Mouse (Mus musculus) splenic B cell, adult 2 months (primary cell): Measurements from ENCODE around the gene Gm20388.

Source experiments
- DNase-seq: peaks from one replicate; pipeline ENCODE4 v3.0.0-alpha.2; 2011; ENCODE audit warnings: low read depth, low spot score
- H3K27me3 ChIP-seq: 2 replicates; pipeline ENCODE4 v1.6.1; 2012; ENCODE audit warnings: mild to moderate bottlenecking, low read length, moderate library complexity, mixed read lengths; ENCODE audit not compliant: control insufficient read depth, poor library complexity, insufficient read depth, severe bottlenecking
- H3K36me3 ChIP-seq: 2 replicates; pipeline ENCODE4 v1.6.1; 2012; ENCODE audit warnings: mild to moderate bottlenecking, low read length, moderate library complexity, mixed read lengths; ENCODE audit not compliant: control insufficient read depth, poor library complexity, insufficient read depth, severe bottlenecking

Gm20388 gene

GRCm38 (mm10) chr8:120824638-120825037, 914.0 kb downstream of the Gm20388 start:
- Histone ChIP-seq H3K36me3 (no peaks in the 10 kb centered on the region), H3K27me3 (no peaks in the 10 kb centered on the region)
- DNase-seq, result no peak

GRCm38 (mm10) chr8:120828279-120828678, 917.6 kb downstream of the Gm20388 start:
- DNase-seq, result peak; percentile 80
- Histone ChIP-seq H3K27me3 (no peaks in the 10 kb centered on the region), H3K36me3 (no peaks in the 10 kb centered on the region)

- H3K36me3 ChIP-seq, result no peaks in the 10 kb centered on the region
- no peak for DNase-seq
- no peaks in the 10 kb centered on the region for H3K27me3 ChIP-seq
Observed at GRCm38 (mm10) chr8:120830661-120831060, 920.0 kb downstream of the Gm20388 start.

GRCm38 (mm10) chr8:120832022-120832421, 921.4 kb downstream of the Gm20388 start:
- DNase-seq, result peak; percentile 48
- H3K27me3 ChIP-seq, result no peaks in the 10 kb centered on the region
- H3K36me3 ChIP-seq, result no peaks in the 10 kb centered on the region

GRCm38 (mm10) chr8:120833196-120833595, 922.6 kb downstream of the Gm20388 start:
- H3K27me3 ChIP-seq, result no peaks in the 10 kb centered on the region
- DNase-seq, result no peak
- H3K36me3 ChIP-seq, result no peaks in the 10 kb centered on the region

GRCm38 (mm10) chr8:120839031-120839430, 928.4 kb downstream of the Gm20388 start:
- Histone ChIP-seq H3K27me3 (no peaks in the 10 kb centered on the region), H3K36me3 (no peaks in the 10 kb centered on the region)
- DNase-seq, result no peak

- DNase-seq, result no peak
- H3K27me3 ChIP-seq, result no peaks in the 10 kb centered on the region; the same call in 1 of the 2 replicates
- no peaks in the 10 kb centered on the region for H3K36me3 ChIP-seq
Observed at GRCm38 (mm10) chr8:120843084-120843483, 932.4 kb downstream of the Gm20388 start.

- DNase-seq, result no peak
- Histone ChIP-seq H3K27me3 (no peaks in the 10 kb centered on the region; the same call in 1 of the 2 replicates), H3K36me3 (no peaks in the 10 kb centered on the region)
Observed at GRCm38 (mm10) chr8:120846018-120846417, 935.4 kb downstream of the Gm20388 start.

GRCm38 (mm10) chr8:120847279-120847678, 936.6 kb downstream of the Gm20388 start:
- Histone ChIP-seq H3K27me3 (no peaks in the 10 kb centered on the region; the same call in 1 of the 2 replicates), H3K36me3 (no peaks in the 10 kb centered on the region)
- no peak for DNase-seq

GRCm38 (mm10) chr8:120847735-120848134, 937.1 kb downstream of the Gm20388 start:
- no peak for DNase-seq

GRCm38 (mm10) chr8:120848434-120848833, 937.8 kb downstream of the Gm20388 start:
- H3K27me3 ChIP-seq, result no peaks in the 10 kb centered on the region; the same call in 1 of the 2 replicates
- no peaks in the 10 kb centered on the region for H3K36me3 ChIP-seq
- DNase-seq, result no peak

More at GRCm38 (mm10) chr8:120847735-120848134, 937.1 kb downstream of the Gm20388 start:
- H3K27me3 ChIP-seq, result no peaks in the 10 kb centered on the region; the same call in 1 of the 2 replicates
- no peaks in the 10 kb centered on the region for H3K36me3 ChIP-seq

- no peak for DNase-seq
- Histone ChIP-seq H3K36me3 (no peaks in the 10 kb centered on the region), H3K27me3 (no peaks in the 10 kb centered on the region)
Observed at GRCm38 (mm10) chr8:120851411-120851810, 940.8 kb downstream of the Gm20388 start.

- no peak for DNase-seq
- no peaks in the 10 kb centered on the region for H3K27me3 ChIP-seq
- H3K36me3 ChIP-seq, result no peaks in the 10 kb centered on the region
Observed at GRCm38 (mm10) chr8:120859881-120860280, 949.2 kb downstream of the Gm20388 start.

- no peaks in the 10 kb centered on the region for H3K36me3 ChIP-seq
- no peak for DNase-seq
- H3K27me3 ChIP-seq, result no peaks in the 10 kb centered on the region
Observed at GRCm38 (mm10) chr8:120860423-120861126, 949.9 kb downstream of the Gm20388 start.

- no peaks in the 10 kb centered on the region for H3K36me3 ChIP-seq
- no peaks in the 10 kb centered on the region for H3K27me3 ChIP-seq
Observed at GRCm38 (mm10) chr8:120863683-120864082, 953.0 kb downstream of the Gm20388 start.

GRCm38 (mm10) chr8:120867386-120867785, 956.7 kb downstream of the Gm20388 start:
- DNase-seq, result no peak
- H3K36me3 ChIP-seq, result no peaks in the 10 kb centered on the region
- no peaks in the 10 kb centered on the region for H3K27me3 ChIP-seq

More at GRCm38 (mm10) chr8:120863683-120864082, 953.0 kb downstream of the Gm20388 start:
- DNase-seq, result no peak
